Mouse (Mus musculus) liver, adult 2 months (tissue): ENCODE measurements around the gene Slc25a25.

ENCODE experiments used
- CTCF ChIP-seq: fragments of 200-500 bp; IDR thresholded peaks from 2 replicates; pipeline ENCODE4 v1.5.1; 2011; ENCODE audit warnings: low read depth, low read length, control low read depth
- POLR2A ChIP-seq: fragments of 200-500 bp; IDR thresholded peaks from 2 replicates; pipeline ENCODE4 v1.6.1; 2011; ENCODE audit warnings: low read length, control low read depth; ENCODE audit not compliant: insufficient read depth; ENCODE audit errors: extremely low read depth

GRCm38 (mm10) chr2:32392063-32392462, 59.2 kb downstream of the Slc25a25 start:
- no peak for TF ChIP-seq CTCF
- TF ChIP-seq POLR2A, result no peak
